Mouse (Mus musculus) bone marrow, adult 2 months (tissue): ENCODE data around the gene Ggps1. TPM values are rescaled to one million over a fixed set of nuclear protein-coding genes. Genes with fewer than 3 reads are reported as not detected.
"Not testable (repeated sequence)": the region's sequence is repeated elsewhere in the genome, so short reads cannot be mapped to it uniquely, and the experiment has no call there.

Experiments
- H3K27ac ChIP-seq: fragments of 200-500 bp; 2 replicates; pipeline ENCODE4 v1.5.1; 2012; ENCODE audit warnings: low read depth, mild to moderate bottlenecking, control low read depth, inconsistent platforms, low read length; ENCODE audit not compliant: control insufficient read depth, poor library complexity, insufficient read depth
- H3K4me1 ChIP-seq: fragments of 200-500 bp; 2 replicates; pipeline ENCODE4 v1.6.1; 2011; ENCODE audit warnings: low read length; ENCODE audit not compliant: control insufficient read depth, insufficient read depth
- H3K4me3 ChIP-seq: fragments of 200-500 bp; replicated peaks from 2 replicates; pipeline ENCODE3; 2011; ENCODE audit warnings: mild to moderate bottlenecking, low read depth, low read length, control low read depth; ENCODE audit not compliant: control insufficient read depth
- CTCF ChIP-seq: fragments of 200-500 bp; IDR thresholded peaks from 2 replicates; pipeline ENCODE4 v1.5.1; 2011; ENCODE audit warnings: low read length, control low read depth; ENCODE audit not compliant: control insufficient read depth, insufficient read depth
- POLR2A ChIP-seq: fragments of 200-500 bp; IDR thresholded peaks from 2 replicates; pipeline ENCODE4 v1.6.1; 2011; ENCODE audit warnings: low read depth, mild to moderate bottlenecking, control low read depth, low read length, borderline replicate concordance; ENCODE audit not compliant: control insufficient read depth
- WGBS: fragments of 180-500 bp; shearing (Covaris S2); methylation state at CpG from one replicate; pipeline ENCODE4 v1.1.7; 2018; 5-methylcytosine and 5-hydroxymethylcytosine counted together
- polyA plus RNA-seq: library from polyadenylated mRNA; stranded (reverse); fragments of >200 nt; gene quantifications from 2 replicates; pipeline ENCODE4 v1.2.4, GENCODE M21; 2011; ENCODE audit warnings: low replicate concordance; ENCODE audit not compliant: missing spikeins, insufficient read depth, insufficient read length

The Ggps1 gene
- polyA plus RNA-seq, 1 experiment: 17.3 TPM

DNA sequence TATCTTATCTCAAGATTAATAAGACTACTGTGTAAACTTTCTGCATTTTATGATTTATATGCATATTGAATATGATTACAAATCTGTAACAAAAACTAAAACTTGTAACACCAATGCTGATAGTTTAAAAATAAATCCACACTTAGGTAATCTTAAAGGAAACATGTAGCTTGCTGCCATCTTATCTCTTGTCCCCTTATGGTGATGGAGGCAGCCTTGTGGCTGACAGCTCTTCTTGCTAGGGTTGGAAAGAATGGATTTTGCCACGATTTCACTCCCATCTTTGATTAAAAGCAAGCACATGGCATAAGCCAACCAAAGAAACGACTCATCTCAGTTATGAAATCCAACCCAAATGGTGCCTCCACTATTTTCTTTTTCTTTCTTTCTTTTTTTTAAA lies 18.8 kb downstream of the Ggps1 start:
- Histone ChIP-seq H3K4me3 (no peak overlapping the region), H3K4me1 (no peaks in the 10 kb centered on the region; the same call in 1 of the 2 replicates), H3K27ac (no peak overlapping the region)
- TF ChIP-seq POLR2A (no peak), CTCF (no peak)
- 54% methylated on average over 2 of the region's 2 CpGs for WGBS

DNA sequence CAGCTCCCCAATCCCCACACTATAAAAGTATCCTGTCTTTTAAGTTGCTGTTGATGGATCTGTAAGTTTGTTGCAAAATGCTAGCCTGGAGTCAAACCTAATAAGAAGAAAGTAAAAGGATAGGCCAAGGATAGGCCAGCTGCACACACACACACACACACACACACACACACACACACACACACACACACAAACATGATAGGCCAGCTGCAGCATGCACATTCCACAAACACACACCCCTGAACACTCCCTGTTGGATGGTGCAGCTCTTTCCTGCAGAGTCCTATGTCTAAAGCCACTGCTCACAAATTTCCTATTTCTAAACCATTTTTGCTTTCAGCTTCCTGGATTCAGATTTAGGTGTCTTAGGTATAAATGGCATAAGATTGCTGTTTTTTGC lies 19.4 kb downstream of the Ggps1 start:
- H3K27ac ChIP-seq: no peak overlapping the region
- TF ChIP-seq POLR2A: no peak
- no peak for TF ChIP-seq CTCF
- no peak overlapping the region for H3K4me3 ChIP-seq
- no peaks in the 10 kb centered on the region; the same call in 1 of the 2 replicates for H3K4me1 ChIP-seq

DNA sequence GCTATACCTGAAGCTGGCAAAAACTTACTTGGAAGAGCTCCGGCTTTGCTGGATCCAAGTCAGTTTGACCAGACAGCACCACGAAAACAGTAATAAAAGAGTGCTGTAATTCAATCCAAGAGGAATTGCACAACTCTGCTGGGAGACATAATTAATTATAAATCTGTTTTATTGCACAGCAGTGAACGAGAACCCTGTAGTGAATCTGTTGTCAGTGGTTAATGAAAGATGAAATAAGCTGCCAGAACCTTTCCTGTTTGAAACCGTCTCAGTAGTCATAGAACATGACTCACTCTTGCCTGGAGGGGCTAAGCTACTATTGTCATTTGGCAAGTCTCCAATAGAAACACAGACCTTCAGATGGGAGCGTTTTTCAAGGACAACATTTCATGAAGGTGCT lies 23.1 kb downstream of the Ggps1 start:
- no peak for TF ChIP-seq POLR2A
- no peak for TF ChIP-seq CTCF
- H3K4me3 ChIP-seq: no peak overlapping the region
- WGBS: 27% methylated on average over 5 of the region's 5 CpGs
- H3K4me1 ChIP-seq: no peaks in the 10 kb centered on the region; the same call in 1 of the 2 replicates
- H3K27ac ChIP-seq: no peak overlapping the region

DNA sequence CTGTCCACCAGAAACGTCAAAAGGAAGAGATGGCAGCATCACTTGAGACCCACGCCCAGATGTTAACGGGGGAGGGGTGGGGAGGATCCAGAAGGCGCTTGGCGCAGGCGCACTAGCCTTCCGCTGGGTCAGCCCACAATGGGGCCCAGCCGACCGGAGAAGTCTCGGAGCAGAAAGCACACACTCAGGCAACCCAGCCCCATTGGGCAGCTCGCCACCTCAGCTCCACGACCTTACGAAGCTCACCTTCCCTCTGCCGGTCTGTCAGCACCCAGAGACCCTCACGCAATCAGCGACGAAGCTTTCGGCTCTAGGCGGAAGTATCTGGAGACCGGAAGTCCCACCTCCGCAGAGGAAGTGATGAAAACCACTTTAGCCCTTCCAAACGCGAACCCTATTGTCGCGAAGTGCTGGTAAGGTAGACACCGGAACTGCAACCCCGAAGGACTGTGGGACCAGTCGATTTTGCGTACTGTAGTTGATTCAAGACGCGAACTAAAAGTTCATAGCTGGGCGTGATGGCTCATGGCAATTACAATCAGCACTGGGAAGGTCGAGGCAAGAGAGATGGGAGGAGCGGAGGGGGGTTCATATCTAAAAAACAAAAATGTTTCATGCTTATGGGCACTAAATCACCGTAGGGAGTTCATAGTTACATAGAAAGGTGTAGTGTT lies 23.9 kb downstream of the Ggps1 start, which contains the start of gene Tbce:
Tbce (minus strand) TSS at position 347 of the 674 bp plus-strand sequence.
- Histone ChIP-seq H3K27ac (peak within 1 kb of the TSS; percentile 92), H3K4me3 (peak within 1 kb of the TSS; percentile 86), H3K4me1 (no peaks in the 10 kb centered on the region)
- peak; percentile 78 for TF ChIP-seq POLR2A
- TF ChIP-seq CTCF: peak; percentile 14; the same call in 1 of the 2 replicates
- under 1% methylated on average over 35 of the region's 35 CpGs for WGBS

DNA sequence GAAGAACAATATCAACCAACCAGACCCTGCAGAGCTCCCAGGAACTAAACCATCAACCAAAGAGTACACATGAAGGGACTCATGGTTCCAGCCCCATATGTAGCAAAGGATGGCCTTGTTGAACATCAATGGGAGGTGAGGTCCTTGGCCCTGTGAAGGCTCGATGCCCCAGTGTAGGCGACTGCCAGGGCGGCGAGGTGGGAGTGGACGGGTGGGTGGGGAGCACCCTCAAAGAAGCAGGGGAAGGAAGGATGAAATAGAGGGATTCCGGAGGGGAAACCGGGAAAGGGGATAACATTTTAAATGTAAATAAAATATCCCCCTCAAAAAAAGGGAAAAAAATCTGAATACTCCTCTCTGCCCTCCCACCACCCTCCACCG lies 24.4 kb downstream of the Ggps1 start:
- 0 out of 2 replicates have a peak overlapping the region, but pooled peaks have one; percentile 92 for H3K27ac ChIP-seq
- H3K4me1 ChIP-seq: no peaks in the 10 kb centered on the region
- 2% methylated on average over 8 of the region's 8 CpGs for WGBS
- TF ChIP-seq CTCF (no peak), POLR2A (no peak)
- H3K4me3 ChIP-seq: peak overlapping the region; percentile 86

DNA sequence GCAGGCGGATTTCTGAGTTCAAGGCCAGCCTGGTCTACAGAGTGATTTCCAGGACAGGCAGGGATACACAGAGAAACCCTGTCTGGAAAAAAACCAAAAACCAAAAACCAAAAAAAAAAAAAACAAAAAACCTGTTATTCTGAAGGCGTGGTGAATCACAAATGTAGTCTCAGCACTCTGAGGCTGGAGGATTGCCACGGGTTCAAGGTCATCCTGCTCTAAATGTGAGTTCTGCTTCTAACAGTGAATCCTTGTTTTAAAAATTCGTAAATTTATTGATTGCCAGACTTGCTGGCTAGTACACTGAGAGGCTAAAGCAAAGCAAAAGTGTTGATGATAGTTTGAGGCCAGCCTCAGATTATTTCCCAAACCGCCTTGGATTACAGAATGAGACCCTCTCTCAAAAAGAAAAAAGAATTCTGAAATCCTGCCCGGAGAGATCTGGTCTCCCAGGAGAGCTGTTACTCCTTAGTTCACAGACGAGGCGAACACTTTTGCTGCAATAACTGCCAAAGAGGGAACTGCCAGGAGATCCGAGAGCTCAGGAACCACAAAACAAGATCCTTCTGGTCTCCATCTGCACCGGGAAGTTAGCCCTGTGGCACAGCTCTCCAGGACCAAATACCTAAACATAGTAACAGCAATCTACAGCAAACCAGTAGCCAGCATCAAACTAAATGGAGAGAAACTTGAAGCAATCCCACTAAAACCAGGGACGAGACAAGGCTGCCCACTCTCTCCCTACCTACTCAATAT lies 27.2 kb downstream of the Ggps1 start:
- WGBS: 73% methylated on average over 11 of the region's 11 CpGs

DNA sequence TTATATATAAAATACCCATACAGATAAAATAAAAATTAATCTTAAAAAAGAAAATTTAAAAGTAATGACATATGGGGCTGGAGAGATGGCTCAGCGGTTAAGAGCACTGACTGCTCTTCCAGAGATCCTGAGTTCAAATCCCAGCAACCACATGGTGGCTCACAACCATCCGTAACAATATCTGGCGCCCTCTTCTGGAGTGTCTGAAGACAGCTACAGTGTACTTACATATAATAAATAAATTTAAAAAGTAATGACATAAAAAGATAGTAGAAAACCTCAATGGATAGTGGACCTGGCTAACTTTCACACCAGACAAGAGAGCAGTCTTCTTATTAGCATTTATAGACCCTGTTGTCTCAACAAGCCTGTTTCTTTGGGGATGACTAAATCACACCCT lies 27.9 kb downstream of the Ggps1 start:
- not testable (repeated sequence) for H3K27ac ChIP-seq, H3K4me1 ChIP-seq, H3K4me3 ChIP-seq
- WGBS: 79% methylated on average over 3 of the region's 3 CpGs

More for the DNA sequence above, 27.2 kb downstream of the Ggps1 start:
- TF ChIP-seq CTCF: no peak
- TF ChIP-seq POLR2A: no peak
- H3K4me3 ChIP-seq: no peak overlapping the region
- H3K4me1 ChIP-seq: no peaks in the 10 kb centered on the region
- no peak overlapping the region for H3K27ac ChIP-seq

DNA sequence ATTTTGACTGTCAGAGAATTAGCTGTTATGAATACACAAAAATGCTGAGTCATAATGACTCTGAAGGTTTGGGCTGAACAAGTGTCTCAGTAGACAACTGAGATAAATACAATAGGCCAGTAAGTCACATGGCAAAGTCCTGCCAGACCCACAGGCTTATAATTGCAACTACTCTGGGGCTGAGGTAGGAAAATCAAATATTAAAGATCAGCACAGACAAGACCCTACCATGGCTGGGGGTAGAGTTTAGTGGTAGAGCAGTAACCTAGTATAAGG lies 29.3 kb downstream of the Ggps1 start:
- Histone ChIP-seq H3K4me1 (no peaks in the 10 kb centered on the region; the same call in 1 of the 2 replicates), H3K27ac (no peak overlapping the region), H3K4me3 (no peak overlapping the region)
- TF ChIP-seq CTCF (no peak), POLR2A (no peak)
